ENCODE assay signal across 13 mouse cellular contexts in the genomic region with DNA sequence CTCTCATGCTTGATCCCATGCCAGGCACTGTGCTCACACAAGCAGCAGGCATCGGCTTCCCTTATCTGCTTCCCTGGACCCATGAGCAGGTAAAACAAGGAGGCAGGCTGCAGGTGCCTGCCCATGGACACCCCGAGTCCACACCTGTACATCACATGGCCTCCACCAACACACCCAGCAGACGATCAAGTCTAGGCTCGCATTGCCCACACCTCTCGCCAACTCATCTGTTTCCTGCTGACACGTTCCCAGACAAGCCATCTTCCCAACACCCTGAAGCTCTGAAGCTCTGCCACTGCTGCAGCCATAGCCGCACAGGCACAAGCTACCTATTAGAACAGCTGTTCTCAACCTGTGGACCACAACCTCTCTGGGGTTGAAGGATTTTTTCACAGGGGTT. TPM values are rescaled to one million over a fixed set of nuclear protein-coding genes. Genes with fewer than 3 reads are reported as not detected.
DNase-seq lines count a peak whose midpoint lies in the region; ATAC-seq and TF ChIP-seq lines count a peak whose summit lies in the region.
"Had no signal": no experiment of that assay in that cellular context is flagged by ENCODE, and none has a peak within 500 bp of the region (broad histone marks: within the 10 kb centered on the region; RNA-seq: fewer than 3 reads in every experiment).

No protein-coding gene starts in this region.

- peaks cover 44% of the 10 kb centered on the region for H3K79me2 ChIP-seq in myocyte (ENCODE audit: control insufficient read depth, insufficient read depth)

- DNase-seq in forebrain, embryonic 14.5 days (ENCODE audit: low spot score), result no peak
- DNase-seq in hindbrain, embryonic 14.5 days (ENCODE audit: low spot score), result no peak
- DNase-seq in hindbrain, embryonic 10.5 days (ENCODE audit: low spot score), result no peak
- DNase-seq in right cerebral cortex, postnatal 14 days, result peak; percentile 8
- no peak for DNase-seq in right cerebral cortex, postnatal 36 days (ENCODE audit: low spot score in 2 of 2)
- no peak for DNase-seq in adrenal gland, adult (ENCODE audit: inconsistent age in 2 of 2, low spot score in 1 of 2)
- DNase-seq: adrenal gland, postnatal 14 days; embryo, embryonic 11 days had no signal

- no peak for ATAC-seq in forebrain, embryonic 14.5 days
- no peak for ATAC-seq in forebrain, embryonic 12.5 days (ENCODE audit: low FRiP score)
- no peak for ATAC-seq in hindbrain, embryonic 14.5 days (ENCODE audit: low FRiP score)

- H3K4me3 ChIP-seq in forebrain, embryonic 14.5 days (ENCODE audit: low read depth, low read length), result no peak overlapping the region
- no peak overlapping the region for H3K4me3 ChIP-seq in forebrain, embryonic 12.5 days (replicated peaks)
- H3K4me3 ChIP-seq in hindbrain, embryonic 14.5 days (replicated peaks; ENCODE audit: low read length), result no peak overlapping the region
- no peak overlapping the region; the same call in 1 of the 2 replicates for H3K4me3 ChIP-seq in hindbrain, embryonic 10.5 days
- no peak overlapping the region for H3K4me3 ChIP-seq in myocyte

- H3K36me3 ChIP-seq in forebrain, embryonic 14.5 days (ENCODE audit: control insufficient read depth, insufficient read depth, low read length), result peaks cover 27% of the 10 kb centered on the region
- peaks cover 32% of the 10 kb centered on the region for H3K36me3 ChIP-seq in forebrain, embryonic 12.5 days (replicated peaks)
- peaks cover 33% of the 10 kb centered on the region for H3K36me3 ChIP-seq in hindbrain, embryonic 14.5 days (replicated peaks; ENCODE audit: control insufficient read depth, insufficient read depth)
- H3K36me3 ChIP-seq in hindbrain, embryonic 10.5 days, result peaks cover 52% of the 10 kb centered on the region
- H3K36me3 ChIP-seq in myocyte (ENCODE audit: control insufficient read depth, insufficient read depth), result peaks cover 9% of the 10 kb centered on the region

- H3K4me1 ChIP-seq in forebrain, embryonic 14.5 days (ENCODE audit: control insufficient read depth, insufficient read depth, low read length), result peaks cover 14% of the 10 kb centered on the region
- H3K4me1 ChIP-seq in forebrain, embryonic 12.5 days, result peaks cover 31% of the 10 kb centered on the region
- peaks cover 20% of the 10 kb centered on the region for H3K4me1 ChIP-seq in hindbrain, embryonic 14.5 days (replicated peaks; ENCODE audit: control insufficient read depth, insufficient read depth, low read length)
- peaks cover 61% of the 10 kb centered on the region for H3K4me1 ChIP-seq in hindbrain, embryonic 10.5 days (replicated peaks)

- whole genome bisulfite sequencing in forebrain, embryonic 14.5 days, result 85% methylated on average over 7 of the region's 7 CpGs
- 91% methylated on average over 7 of the region's 7 CpGs for WGBS in forebrain, embryonic 12.5 days
- WGBS in hindbrain, embryonic 14.5 days, result 91% methylated on average over 7 of the region's 7 CpGs
- 90% methylated on average over 7 of the region's 7 CpGs for WGBS in hindbrain, embryonic 10.5 days

- no peak overlapping the region for H3K27ac ChIP-seq in forebrain, embryonic 14.5 days (ENCODE audit: low read depth, low read length)
- H3K27ac ChIP-seq in forebrain, embryonic 12.5 days, result no peak overlapping the region
- no peak overlapping the region for H3K27ac ChIP-seq in hindbrain, embryonic 14.5 days
- H3K27ac ChIP-seq in hindbrain, embryonic 10.5 days, result no peak overlapping the region
- H3K27ac ChIP-seq: heart, embryonic 15.5 days; liver, embryonic 14.5 days had no signal

- H3K27me3 ChIP-seq in forebrain, embryonic 14.5 days (replicated peaks; ENCODE audit: control insufficient read depth, insufficient read depth, low read length), result no peaks in the 10 kb centered on the region
- no peaks in the 10 kb centered on the region for H3K27me3 ChIP-seq in forebrain, embryonic 12.5 days
- no peaks in the 10 kb centered on the region for H3K27me3 ChIP-seq in hindbrain, embryonic 14.5 days (ENCODE audit: control insufficient read depth, insufficient read depth, low read length)
- no peaks in the 10 kb centered on the region for H3K27me3 ChIP-seq in hindbrain, embryonic 10.5 days (ENCODE audit: insufficient read depth, poor library complexity, severe bottlenecking)
- no peaks in the 10 kb centered on the region for H3K27me3 ChIP-seq in myocyte (ENCODE audit: control insufficient read depth, insufficient read depth, insufficient read length)
- H3K27me3 ChIP-seq: heart, embryonic 15.5 days had no signal

- no peaks in the 10 kb centered on the region for H3K9me3 ChIP-seq in forebrain, embryonic 14.5 days (replicated peaks; ENCODE audit: control insufficient read depth, low read length)
- H3K9me3 ChIP-seq in forebrain, embryonic 12.5 days, result no peaks in the 10 kb centered on the region
- H3K9me3 ChIP-seq in hindbrain, embryonic 14.5 days (ENCODE audit: control insufficient read depth, low read length), result no peaks in the 10 kb centered on the region
- no peaks in the 10 kb centered on the region for H3K9me3 ChIP-seq in hindbrain, embryonic 10.5 days
- H3K9me3 ChIP-seq: heart, embryonic 15.5 days had no signal

- no peak for TF ChIP-seq POLR2A in myocyte (IDR thresholded peaks at IDR 0.05; ENCODE audit: insufficient read length, low read depth)

- H3K4me2 ChIP-seq in forebrain, embryonic 14.5 days (ENCODE audit: low read length), result no peak overlapping the region
- no peak overlapping the region for H3K4me2 ChIP-seq in forebrain, embryonic 12.5 days
- no peak overlapping the region for H3K4me2 ChIP-seq in hindbrain, embryonic 14.5 days (replicated peaks)
- H3K4me2 ChIP-seq in myocyte (ENCODE audit: low read depth), result peak overlapping the region; percentile 90

- H3K9ac ChIP-seq in forebrain, embryonic 14.5 days (ENCODE audit: low read length), result peak overlapping the region; percentile 14; the same call in 1 of the 2 replicates
- H3K9ac ChIP-seq in forebrain, embryonic 12.5 days, result no peak overlapping the region
- 0 out of 2 replicates have a peak overlapping the region, but pooled peaks have one; percentile 31 for H3K9ac ChIP-seq in hindbrain, embryonic 14.5 days
- H3K9ac ChIP-seq: liver, embryonic 14.5 days had no signal

- H3ac ChIP-seq in myocyte (ENCODE audit: control insufficient read depth, insufficient read length), result no peak overlapping the region

TF ChIP-seq in myocyte, 11 proteins besides CTCF, POLR2A, EP300 and RAD21:
- no peak for TF ChIP-seq E2F4 (IDR thresholded peaks at IDR 0.05; ENCODE audit: insufficient read depth)
- TF ChIP-seq MAX (IDR thresholded peaks at IDR 0.05; ENCODE audit: low read depth), result no peak

RNA-seq across cellular contexts. Expression of a gene that starts 2.5 kb away (rescaled TPM):
- polyA plus RNA-seq in forebrain, embryonic 14.5 days (2014; fragmentation: Nextera tagmentation; extraction: Ambion mirVana), result 60.6 and 75.7 TPM in 2 replicates
- polyA plus RNA-seq in forebrain, embryonic 12.5 days (2016; fragmentation: Nextera tagmentation; extraction: Ambion mirVana), result 96.8 and 103 TPM in 2 replicates
- 92.8 and 96.7 TPM in 2 replicates for polyA plus RNA-seq in hindbrain, embryonic 14.5 days (2014; fragmentation: Nextera tagmentation; extraction: Ambion mirVana)
- 124 and 136 TPM in 2 replicates for polyA plus RNA-seq in hindbrain, embryonic 10.5 days (2016; fragmentation: Nextera tagmentation; extraction: Ambion mirVana)
- polyA plus RNA-seq in myocyte (2012; fragmentation: generic; extraction: Trizol), result 91.3 TPM

RNA-seq across cellular contexts. Expression of a gene that starts 9.4 kb away (rescaled TPM):
- polyA plus RNA-seq in forebrain, embryonic 14.5 days (2014; fragmentation: Nextera tagmentation; extraction: Ambion mirVana), result 0.28 and 0.38 TPM in 2 replicates
- polyA plus RNA-seq in forebrain, embryonic 12.5 days (2016; fragmentation: Nextera tagmentation; extraction: Ambion mirVana), result 0.47 and 0.68 TPM in 2 replicates
- 1.4 and 1.6 TPM in 2 replicates for polyA plus RNA-seq in hindbrain, embryonic 14.5 days (2014; fragmentation: Nextera tagmentation; extraction: Ambion mirVana)
- 0.12 and 0.55 TPM in 2 replicates for polyA plus RNA-seq in hindbrain, embryonic 10.5 days (2016; fragmentation: Nextera tagmentation; extraction: Ambion mirVana)
- 0.26 TPM for polyA plus RNA-seq in myocyte (2012; fragmentation: generic; extraction: Trizol)
- polyA plus RNA-seq: liver, embryonic 14.5 days had no signal

RNA-seq across cellular contexts. Expression of a gene that starts 12.8 kb away (rescaled TPM):
- 0.58 and 0.96 TPM in 2 replicates for polyA plus RNA-seq in forebrain, embryonic 14.5 days (2014; fragmentation: Nextera tagmentation; extraction: Ambion mirVana)
- polyA plus RNA-seq in forebrain, embryonic 12.5 days (2016; fragmentation: Nextera tagmentation; extraction: Ambion mirVana), result 0.55 and 1.0 TPM in 2 replicates
- polyA plus RNA-seq in hindbrain, embryonic 14.5 days (2014; fragmentation: Nextera tagmentation; extraction: Ambion mirVana), result 1.6 and 2.2 TPM in 2 replicates
- 1.7 and 1.8 TPM in 2 replicates for polyA plus RNA-seq in hindbrain, embryonic 10.5 days (2016; fragmentation: Nextera tagmentation; extraction: Ambion mirVana)
- 28.9 TPM for polyA plus RNA-seq in myocyte (2012; fragmentation: generic; extraction: Trizol)

RNA-seq across cellular contexts. Expression of a gene that starts 17.9 kb away (rescaled TPM):
- 32.1 and 33.4 TPM in 2 replicates for polyA plus RNA-seq in forebrain, embryonic 14.5 days (2014; fragmentation: Nextera tagmentation; extraction: Ambion mirVana)
- 43.7 and 47.6 TPM in 2 replicates for polyA plus RNA-seq in forebrain, embryonic 12.5 days (2016; fragmentation: Nextera tagmentation; extraction: Ambion mirVana)
- polyA plus RNA-seq in hindbrain, embryonic 14.5 days (2014; fragmentation: Nextera tagmentation; extraction: Ambion mirVana), result 32.8 and 36.5 TPM in 2 replicates
- polyA plus RNA-seq in hindbrain, embryonic 10.5 days (2016; fragmentation: Nextera tagmentation; extraction: Ambion mirVana), result 47.3 and 51.6 TPM in 2 replicates
- polyA plus RNA-seq in myocyte (2012; fragmentation: generic; extraction: Trizol), result 82.3 TPM

RNA-seq across cellular contexts. Expression of a gene that starts 26.5 kb away (rescaled TPM):
- 0.37 TPM in 1 of 2 replicates, not detected in the other for polyA plus RNA-seq in forebrain, embryonic 14.5 days (2014; fragmentation: Nextera tagmentation; extraction: Ambion mirVana)
- 0.09 TPM in 1 of 2 replicates, not detected in the other for polyA plus RNA-seq in forebrain, embryonic 12.5 days (2016; fragmentation: Nextera tagmentation; extraction: Ambion mirVana)
- 0.08 and 0.29 TPM in 2 replicates for polyA plus RNA-seq in hindbrain, embryonic 14.5 days (2014; fragmentation: Nextera tagmentation; extraction: Ambion mirVana)
- polyA plus RNA-seq in hindbrain, embryonic 10.5 days (2016; fragmentation: Nextera tagmentation; extraction: Ambion mirVana), result 0.10 TPM in 1 of 2 replicates, not detected in the other
- polyA plus RNA-seq in myocyte (2012; fragmentation: generic; extraction: Trizol), result 0.07 TPM
- polyA plus RNA-seq: kidney, embryonic 16.5 days had no signal
